Mouse (Mus musculus) liver, postnatal 0 days (tissue): ENCODE measurements around the gene Matn1. TPM values are rescaled to one million over a fixed set of nuclear protein-coding genes. Genes with fewer than 3 reads are reported as not detected.
A peak's percentile ranks its signal among the peaks of the same experiment; 100 is the strongest.

Experiments
- ATAC-seq: fragments of 200-750 bp; cut with Nextera tagmentation; 2 replicates; pipeline ENCODE4 v1.8.0; 2017; ENCODE audit warnings: mild to moderate bottlenecking, moderate library complexity
- DNase-seq: peaks from one replicate; pipeline ENCODE4 v3.0.0-alpha.2; 2016
- H3K27ac ChIP-seq: fragments of 300-500 bp; sonication (generic); 2 replicates; pipeline ENCODE4 v1.5.1; 2014; ENCODE audit warnings: antibody characterized with exemption, moderate library complexity, mild to moderate bottlenecking, low read depth
- H3K27me3 ChIP-seq: fragments of 300-500 bp; sonication (generic); 2 replicates; pipeline ENCODE4 v1.6.1; 2014; ENCODE audit warnings: low read length, control low read depth, mixed read lengths; ENCODE audit not compliant: insufficient read depth
- H3K36me3 ChIP-seq: fragments of 300-500 bp; sonication (generic); replicated peaks from 2 replicates; pipeline ENCODE4 v1.6.1; 2014; ENCODE audit warnings: mild to moderate bottlenecking, control low read depth, low read length, moderate library complexity, mixed read lengths; ENCODE audit not compliant: insufficient read depth
- H3K4me1 ChIP-seq: fragments of 300-500 bp; sonication (generic); 2 replicates; pipeline ENCODE4 v1.6.1; 2014; ENCODE audit warnings: antibody characterized with exemption, mild to moderate bottlenecking, control low read depth; ENCODE audit not compliant: insufficient read depth
- H3K4me2 ChIP-seq: fragments of 300-500 bp; sonication (generic); 2 replicates; pipeline ENCODE4 v1.6.1; 2014; ENCODE audit warnings: low read depth, mild to moderate bottlenecking, low read length, moderate library complexity, mixed read lengths
- H3K4me3 ChIP-seq: fragments of 300-500 bp; sonication (generic); 2 replicates; pipeline ENCODE4 v1.5.1; 2014; ENCODE audit warnings: low read depth, low read length
- H3K9ac ChIP-seq: fragments of 300-500 bp; sonication (generic); replicated peaks from 2 replicates; pipeline ENCODE4 v1.6.1; 2014; ENCODE audit warnings: mild to moderate bottlenecking, moderate library complexity
- H3K9me3 ChIP-seq: fragments of 300-500 bp; sonication (generic); 2 replicates; pipeline ENCODE4 v1.6.1; 2016; ENCODE audit warnings: mild to moderate bottlenecking, control low read depth, low read length, mixed read lengths
- CTCF ChIP-seq: sonication (generic); IDR thresholded peaks from 2 replicates; pipeline ENCODE4 v1.5.1; 2016; ENCODE audit warnings: antibody characterized with exemption, low read depth
- EP300 ChIP-seq: IDR thresholded peaks from 2 replicates; pipeline ENCODE4 v1.6.1; 2016; ENCODE audit warnings: antibody characterized with exemption, low read depth, mild to moderate bottlenecking
- WGBS: fragments of 180-500 bp; shearing (Covaris S2); extraction: QIAGEN DNeasy Blood & Tissue Kit; methylation state at CpG from one replicate; pipeline ENCODE4 v1.1.7; 2014; ENCODE audit not compliant: insufficient replicate concordance; 5-methylcytosine and 5-hydroxymethylcytosine counted together
- polyA plus RNA-seq: library from polyadenylated mRNA; unstranded; fragments of >200 nt; fragmentation: Nextera tagmentation; extraction: Ambion mirVana; gene quantifications from 2 replicates; pipeline ENCODE4 v1.2.1, GENCODE M21; 2015

The Matn1 gene
- polyA plus RNA-seq, 1 experiment from 2014 or later: not detected

DNA sequence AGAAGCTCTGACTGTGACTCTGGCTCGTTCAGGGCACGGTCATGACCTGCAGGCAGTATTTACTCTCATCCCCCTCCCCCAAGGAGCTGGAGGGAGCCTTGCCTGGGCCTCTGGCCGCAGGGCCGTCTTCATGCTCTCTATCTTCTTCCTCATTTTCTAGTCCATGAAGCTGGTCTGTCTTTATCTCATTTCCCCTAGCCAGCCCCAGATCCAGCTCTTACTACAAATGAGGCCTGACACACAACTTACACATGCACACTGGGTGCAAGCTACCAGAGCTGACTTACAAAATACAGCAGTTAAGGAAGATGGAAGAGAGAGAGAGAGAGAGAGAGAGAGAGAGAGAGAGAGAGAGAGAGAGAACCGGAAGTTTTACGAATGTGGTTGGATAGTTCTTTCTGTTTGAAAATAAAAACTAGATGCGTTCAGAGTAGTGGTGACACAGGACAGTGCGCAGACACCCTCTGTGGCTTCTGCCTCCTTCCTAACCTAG, 41.9 kb upstream of the Matn1 start:
- no peaks in the 10 kb centered on the region for H3K36me3 ChIP-seq
- peak overlapping the region; percentile 69 for H3K27ac ChIP-seq
- whole genome bisulfite sequencing: 24% methylated on average over 8 of the region's 8 CpGs
- ATAC-seq: peak; percentile 72
- no peaks in the 10 kb centered on the region for H3K9me3 ChIP-seq
- H3K9ac ChIP-seq: no peak overlapping the region
- no peak for TF ChIP-seq EP300
- no peak for TF ChIP-seq CTCF
- H3K4me1 ChIP-seq: peaks cover 14% of the 10 kb centered on the region
- peak; percentile 54 for DNase-seq
- H3K27me3 ChIP-seq: no peaks in the 10 kb centered on the region
- no peak overlapping the region for H3K4me2 ChIP-seq
- no peak overlapping the region for H3K4me3 ChIP-seq

DNA sequence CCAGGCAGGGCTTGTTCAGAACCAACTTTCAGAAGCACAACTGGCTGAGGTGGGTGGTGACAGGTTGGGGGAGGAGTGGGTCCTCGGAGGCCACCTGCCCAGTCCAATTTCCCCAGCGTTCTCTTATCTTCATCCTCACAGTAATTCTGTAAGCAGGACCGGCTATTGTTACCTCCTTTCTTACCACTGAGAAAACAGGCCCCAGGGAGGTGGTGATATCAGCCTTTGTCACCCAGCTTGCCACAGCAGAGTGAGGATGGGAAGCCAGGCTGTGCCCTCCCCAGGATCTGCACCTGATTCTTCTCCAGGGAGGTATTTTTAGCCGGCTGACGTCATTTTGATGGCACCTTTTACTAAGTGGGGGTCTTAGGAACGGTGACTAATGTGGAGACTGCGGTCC, 39.2 kb upstream of the Matn1 start:
- no peak overlapping the region for H3K4me3 ChIP-seq
- peaks cover 14% of the 10 kb centered on the region for H3K4me1 ChIP-seq
- ATAC-seq: no peak
- H3K27me3 ChIP-seq: no peaks in the 10 kb centered on the region
- no peak for DNase-seq
- 39% methylated on average over 7 of the region's 7 CpGs for WGBS
- H3K27ac ChIP-seq: no peak overlapping the region
- no peaks in the 10 kb centered on the region for H3K9me3 ChIP-seq
- H3K4me2 ChIP-seq: no peak overlapping the region
- TF ChIP-seq CTCF (no peak), EP300 (no peak)
- H3K36me3 ChIP-seq: no peaks in the 10 kb centered on the region
- no peak overlapping the region for H3K9ac ChIP-seq

DNA sequence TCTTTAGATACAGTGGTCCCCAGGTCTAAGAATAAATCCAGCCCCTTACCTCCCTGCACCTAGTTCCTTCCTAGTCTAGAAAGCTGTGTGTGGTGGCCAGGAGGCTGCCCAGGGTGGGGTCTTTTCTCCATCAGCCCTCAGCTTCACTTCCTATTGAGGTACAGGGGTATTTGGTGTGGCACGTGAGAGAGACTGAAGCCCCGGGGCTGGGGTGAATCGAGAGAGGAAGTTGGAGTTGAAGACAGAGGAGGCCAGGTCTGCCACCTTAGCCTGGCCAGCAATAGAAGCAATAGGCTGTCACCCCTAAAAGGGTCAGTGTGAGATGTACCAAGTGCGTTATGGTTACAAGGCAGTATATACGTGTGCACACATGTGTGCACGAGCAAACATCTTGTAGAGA, 38.3 kb upstream of the Matn1 start:
- no peak overlapping the region for H3K27ac ChIP-seq
- no peak for ATAC-seq
- no peaks in the 10 kb centered on the region for H3K27me3 ChIP-seq
- peaks cover 14% of the 10 kb centered on the region for H3K4me1 ChIP-seq
- no peaks in the 10 kb centered on the region for H3K9me3 ChIP-seq
- 61% methylated on average over 6 of the region's 6 CpGs for WGBS
- H3K4me2 ChIP-seq: no peak overlapping the region
- H3K36me3 ChIP-seq: no peaks in the 10 kb centered on the region
- DNase-seq: no peak
- no peak for TF ChIP-seq CTCF
- TF ChIP-seq EP300: no peak
- H3K4me3 ChIP-seq: no peak overlapping the region
- no peak overlapping the region for H3K9ac ChIP-seq

DNA sequence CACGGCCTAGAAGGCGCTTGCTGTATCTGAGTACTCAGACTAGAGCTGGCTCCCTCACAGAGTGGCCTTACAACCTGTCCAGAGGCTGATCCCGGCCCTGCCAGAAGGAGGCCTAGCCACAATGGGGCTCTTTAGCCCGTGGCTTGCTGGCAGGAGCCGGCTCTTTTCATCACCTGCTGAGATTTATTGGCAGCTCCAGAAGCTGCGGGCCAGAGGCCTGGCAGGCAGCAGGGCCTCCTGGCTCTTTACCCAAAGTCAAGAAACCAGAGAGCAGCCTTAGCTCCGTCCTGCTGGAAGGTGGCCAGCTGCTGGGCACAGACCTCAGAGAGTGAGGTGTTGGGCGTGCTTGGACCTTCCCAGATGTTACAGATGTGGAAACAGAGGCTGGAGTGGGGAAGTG, 37.9 kb upstream of the Matn1 start:
- Histone ChIP-seq H3K27me3 (no peaks in the 10 kb centered on the region), H3K9me3 (no peaks in the 10 kb centered on the region), H3K27ac (no peak overlapping the region), H3K4me2 (no peak overlapping the region), H3K9ac (no peak overlapping the region), H3K36me3 (no peaks in the 10 kb centered on the region), H3K4me1 (peaks cover 17% of the 10 kb centered on the region), H3K4me3 (no peak overlapping the region)
- ATAC-seq (no peak), DNase-seq (no peak)
- TF ChIP-seq EP300 (no peak), CTCF (no peak)
- 60% methylated on average over 8 of the region's 8 CpGs for WGBS

DNA sequence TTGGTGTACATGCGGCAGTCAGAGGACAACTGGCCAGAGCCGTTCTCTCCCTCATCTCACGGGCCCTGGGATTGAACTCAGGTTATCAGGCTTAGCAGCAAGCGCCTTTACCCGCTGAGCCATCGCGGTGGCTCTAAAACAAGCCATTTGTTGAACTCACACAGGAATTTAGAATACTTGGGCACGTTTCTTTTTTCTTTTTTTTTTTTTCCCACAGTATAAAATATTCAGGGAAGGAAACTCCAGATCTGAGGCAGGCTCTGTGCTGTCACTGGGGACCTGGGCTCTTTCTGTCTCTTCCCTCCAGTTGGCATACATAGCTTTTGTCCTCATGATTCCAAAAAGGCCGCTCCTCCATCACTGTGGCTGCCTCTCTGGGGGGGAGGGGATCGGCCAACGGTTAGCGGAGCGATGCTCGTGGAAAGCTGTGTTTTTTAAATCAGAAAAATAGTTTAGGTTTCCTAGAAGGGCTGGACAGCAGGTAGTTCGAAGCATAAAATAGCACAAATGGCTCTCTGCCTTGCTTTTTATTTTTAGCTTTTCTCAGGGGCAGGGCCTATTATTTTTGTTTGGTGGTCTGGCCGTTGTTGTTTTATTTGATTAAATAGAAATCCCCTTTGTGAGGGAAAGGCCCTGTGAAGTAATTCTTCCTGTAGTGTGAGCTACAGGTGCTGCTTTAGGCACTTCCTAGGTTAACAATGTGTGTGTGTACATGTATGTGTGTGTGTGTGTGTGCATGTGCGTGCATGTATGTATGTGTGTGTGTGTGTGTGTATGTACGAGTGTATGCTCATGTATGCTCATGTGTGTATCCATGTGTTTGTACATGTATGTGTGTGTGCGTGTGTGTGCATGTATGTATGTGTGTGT, 36.8 kb upstream of the Matn1 start:
- ATAC-seq: no peak

GRCm38 (mm10) chr4:130908133-130908532, 36.1 kb upstream of the Matn1 start:
- no peak overlapping the region for H3K4me3 ChIP-seq
- no peak for ATAC-seq
- no peak overlapping the region for H3K4me2 ChIP-seq
- H3K9ac ChIP-seq: no peak overlapping the region
- no peak for DNase-seq
- H3K27ac ChIP-seq: no peak overlapping the region
- no peaks in the 10 kb centered on the region for H3K36me3 ChIP-seq
- peaks cover 9% of the 10 kb centered on the region for H3K4me1 ChIP-seq
- no peaks in the 10 kb centered on the region for H3K27me3 ChIP-seq
- no peak for TF ChIP-seq CTCF
- no peak for TF ChIP-seq EP300
- WGBS: 85% methylated on average over 10 of the region's 10 CpGs
- H3K9me3 ChIP-seq: no peaks in the 10 kb centered on the region

More for the DNA sequence above, 36.8 kb upstream of the Matn1 start:
- no peak for DNase-seq
- Histone ChIP-seq H3K36me3 (no peaks in the 10 kb centered on the region), H3K27ac (no peak overlapping the region), H3K9ac (no peak overlapping the region), H3K4me3 (no peak overlapping the region), H3K9me3 (no peaks in the 10 kb centered on the region), H3K27me3 (no peaks in the 10 kb centered on the region), H3K4me2 (no peak overlapping the region), H3K4me1 (peaks cover 12% of the 10 kb centered on the region)
- TF ChIP-seq CTCF: no peak
- TF ChIP-seq EP300: no peak
- WGBS: 81% methylated on average over 19 of the region's 19 CpGs
